Mouse (Mus musculus): ENCODE data around the gene Mogat2. TPM values are rescaled to one million over a fixed set of nuclear protein-coding genes. Genes with fewer than 3 reads are reported as not detected.

Gene Mogat2
- polyA plus RNA-seq, 1 experiment from 2014 or later = 3.0 TPM

- H3K27ac ChIP-seq = no peak overlapping the region
- no peaks in the 10 kb centered on the region for H3K27me3 ChIP-seq
- H3K9ac ChIP-seq = no peak overlapping the region
- ATAC-seq = no peak
- no peak overlapping the region for H3K4me3 ChIP-seq
- no peaks in the 10 kb centered on the region for H3K9me3 ChIP-seq (replicated peaks)
- H3K36me3 ChIP-seq (ENCODE audit: poor library complexity, severe bottlenecking) = no peaks in the 10 kb centered on the region
- WGBS = 69% methylated on average over 10 of the region's 10 CpGs
- H3K4me2 ChIP-seq = no peak overlapping the region
- H3K4me1 ChIP-seq = no peaks in the 10 kb centered on the region
These were observed 66.5 kb downstream of the Mogat2 start for GRCm38 (mm10) chr7:99171730-99172463.

DNA sequence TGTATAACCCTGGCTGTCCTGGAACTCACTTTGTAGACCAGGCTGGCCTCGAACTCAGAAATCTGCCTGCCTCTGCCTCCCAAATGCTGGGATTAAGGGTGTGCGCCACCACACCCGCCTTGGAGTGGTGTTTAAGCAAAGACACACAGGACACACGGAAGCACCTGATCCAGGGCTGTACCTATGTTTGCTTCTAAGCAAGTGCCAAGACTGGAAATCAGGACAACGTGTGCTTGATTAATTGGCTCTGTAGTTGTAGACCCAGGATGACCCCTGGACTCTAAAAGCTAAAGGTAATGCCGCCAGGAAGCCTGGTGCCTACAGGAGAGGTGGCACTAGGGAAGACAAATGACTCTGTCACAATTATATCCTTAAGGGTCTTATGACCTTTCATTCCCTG lies 67.9 kb downstream of the Mogat2 start:
- Histone ChIP-seq H3K4me1 (no peaks in the 10 kb centered on the region), H3K27me3 (no peaks in the 10 kb centered on the region), H3K4me3 (no peak overlapping the region), H3K4me2 (no peak overlapping the region), H3K27ac (no peak overlapping the region), H3K36me3 (ENCODE audit: poor library complexity, severe bottlenecking) (no peaks in the 10 kb centered on the region), H3K9ac (no peak overlapping the region), H3K9me3 (replicated peaks) (no peaks in the 10 kb centered on the region)
- WGBS = 95% methylated on average over 6 of the region's 6 CpGs
- no peak for ATAC-seq

DNA sequence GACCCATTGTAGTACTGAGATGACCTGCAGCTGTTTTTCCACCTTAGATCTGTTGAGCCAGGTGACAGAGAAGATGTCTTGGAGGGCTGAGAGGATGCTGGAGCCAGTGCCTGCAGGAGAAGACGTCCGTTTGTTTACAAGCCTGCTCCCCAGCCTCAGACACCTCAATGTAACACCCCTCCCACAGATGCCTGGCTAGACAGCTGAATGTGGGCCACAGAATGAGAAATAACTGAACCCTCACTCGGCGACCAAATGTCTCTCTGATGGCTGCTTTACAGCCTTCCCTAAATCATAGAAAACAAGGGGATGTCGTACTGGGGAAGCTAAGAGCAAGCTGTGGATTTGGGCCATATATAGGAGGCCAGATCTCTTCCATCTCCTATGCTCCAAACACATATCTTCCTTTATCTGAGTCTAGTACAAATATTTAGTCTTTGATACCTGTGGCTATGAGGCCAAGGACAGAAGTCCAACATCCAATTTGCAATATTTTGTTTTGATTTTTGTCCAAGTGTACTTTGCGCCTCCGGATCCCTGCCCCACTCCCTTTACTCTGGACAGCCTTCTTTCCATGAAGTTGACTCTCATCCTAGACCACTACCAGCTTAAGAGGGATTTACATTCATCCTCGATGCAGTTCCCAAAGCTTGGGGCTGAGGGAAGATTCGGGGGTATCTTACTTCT lies 68.6 kb downstream of the Mogat2 start:
- WGBS = 90% methylated on average over 9 of the region's 9 CpGs
- Histone ChIP-seq H3K4me1 (no peaks in the 10 kb centered on the region), H3K4me2 (no peak overlapping the region), H3K36me3 (ENCODE audit: poor library complexity, severe bottlenecking) (no peaks in the 10 kb centered on the region), H3K4me3 (no peak overlapping the region), H3K9me3 (replicated peaks) (no peaks in the 10 kb centered on the region), H3K9ac (no peak overlapping the region), H3K27ac (no peak overlapping the region), H3K27me3 (no peaks in the 10 kb centered on the region)
- ATAC-seq = no peak

Other genes starting within 250 kb of the Mogat2 start
- gene Uvrag, start 97.5 kb downstream of the Mogat2 start, polyA plus RNA-seq (2015; fragmentation: Nextera tagmentation; extraction: Ambion mirVana) = 13.6 and 14.6 TPM in 2 replicates
- 7.7 and 7.9 TPM in 2 replicates for gene Dgat2, start 55.9 kb downstream of the Mogat2 start, polyA plus RNA-seq (2015; fragmentation: Nextera tagmentation; extraction: Ambion mirVana)
- 46.9 and 51.3 TPM in 2 replicates for gene Map6, start 28.8 kb upstream of the Mogat2 start, polyA plus RNA-seq (2015; fragmentation: Nextera tagmentation; extraction: Ambion mirVana)
- 261 and 291 TPM in 2 replicates for gene Serpinh1, start 114.6 kb upstream of the Mogat2 start, polyA plus RNA-seq (2015; fragmentation: Nextera tagmentation; extraction: Ambion mirVana)
- 28.1 and 32.8 TPM in 2 replicates for gene Gdpd5, start 142.8 kb upstream of the Mogat2 start, polyA plus RNA-seq (2015; fragmentation: Nextera tagmentation; extraction: Ambion mirVana)
- gene Klhl35, start 227.4 kb upstream of the Mogat2 start, polyA plus RNA-seq (2015; fragmentation: Nextera tagmentation; extraction: Ambion mirVana) = 2.3 and 2.5 TPM in 2 replicates
- 638 and 696 TPM in 2 replicates for gene Rps3, start 245.1 kb upstream of the Mogat2 start, polyA plus RNA-seq (2015; fragmentation: Nextera tagmentation; extraction: Ambion mirVana)

Measured in forebrain, embryonic 13.5 days (tissue).